Mouse (Mus musculus) heart, postnatal 0 days (tissue): ENCODE measurements around the gene Dzip1. TPM values are rescaled to one million over a fixed set of nuclear protein-coding genes. Genes with fewer than 3 reads are reported as not detected.

ENCODE experiments used
- ATAC-seq: fragments of 200-750 bp; cut with Nextera tagmentation; 2 replicates; pipeline ENCODE4 v1.8.0; 2017; ENCODE audit warnings: low read depth, moderate number of reproducible peaks, moderate library complexity; ENCODE audit not compliant: insufficient read depth
- DNase-seq: peaks from one replicate; pipeline ENCODE4 v3.0.0-alpha.2; 2016; ENCODE audit warnings: low spot score
- H3K27ac ChIP-seq: fragments of 300-500 bp; sonication (generic); 2 replicates; pipeline ENCODE4 v1.5.1; 2014; ENCODE audit warnings: low read depth, mild to moderate bottlenecking
- H3K27me3 ChIP-seq: fragments of 300-500 bp; sonication (generic); 2 replicates; pipeline ENCODE4 v1.6.1; 2014; ENCODE audit warnings: low read length, mixed read lengths; ENCODE audit not compliant: control insufficient read depth, insufficient read depth
- H3K36me3 ChIP-seq: fragments of 300-500 bp; sonication (generic); replicated peaks from 2 replicates; pipeline ENCODE4 v1.6.1; 2014; ENCODE audit warnings: low read length, mixed read lengths; ENCODE audit not compliant: control insufficient read depth, insufficient read depth
- H3K4me1 ChIP-seq: fragments of 300-500 bp; sonication (generic); 2 replicates; pipeline ENCODE4 v1.6.1; 2014; ENCODE audit warnings: antibody characterized with exemption; ENCODE audit not compliant: control insufficient read depth, insufficient read depth
- H3K4me2 ChIP-seq: fragments of 300-500 bp; sonication (generic); 2 replicates; pipeline ENCODE4 v1.6.1; 2014; ENCODE audit warnings: low read depth, mild to moderate bottlenecking, low read length, moderate library complexity
- H3K4me3 ChIP-seq: fragments of 300-500 bp; sonication (generic); 2 replicates; pipeline ENCODE4 v1.5.1; 2014; ENCODE audit warnings: low read depth, low read length
- H3K9ac ChIP-seq: fragments of 300-500 bp; sonication (generic); replicated peaks from 2 replicates; pipeline ENCODE4 v1.6.1; 2014; ENCODE audit warnings: low read depth, low read length, mixed read lengths
- H3K9me3 ChIP-seq: fragments of 300-500 bp; sonication (generic); replicated peaks from 2 replicates; pipeline ENCODE4 v1.6.1; 2016; ENCODE audit warnings: low read length; ENCODE audit not compliant: control insufficient read depth
- CTCF ChIP-seq: IDR thresholded peaks from 2 replicates; pipeline ENCODE4 v1.5.1; 2016; ENCODE audit warnings: antibody characterized with exemption, control low read depth, low read depth
- EP300 ChIP-seq: IDR thresholded peaks from 2 replicates; pipeline ENCODE4 v1.6.1; 2016; ENCODE audit warnings: antibody characterized with exemption, low read depth
- WGBS: fragments of 180-500 bp; shearing (Covaris S2); extraction: QIAGEN DNeasy Blood & Tissue Kit; methylation state at CpG from one replicate; pipeline ENCODE4 v1.1.7; 2014; 5-methylcytosine and 5-hydroxymethylcytosine counted together
- polyA plus RNA-seq: library from polyadenylated mRNA; unstranded; fragments of >200 nt; fragmentation: Nextera tagmentation; extraction: Ambion mirVana; gene quantifications from 2 replicates; pipeline ENCODE4 v1.2.1, GENCODE M21; 2015
- total RNA-seq: library from RNA; depleted of rRNA; stranded (reverse); fragments of >200 nt; gene quantifications from 2 replicates; pipeline ENCODE4 v1.2.3, GENCODE M21; 2014; ENCODE audit warnings: low replicate concordance

Dzip1 gene
- total and polyA plus RNA-seq, 2 experiments from 2014 or later, result 1.2 to 3.4 TPM

DNA sequence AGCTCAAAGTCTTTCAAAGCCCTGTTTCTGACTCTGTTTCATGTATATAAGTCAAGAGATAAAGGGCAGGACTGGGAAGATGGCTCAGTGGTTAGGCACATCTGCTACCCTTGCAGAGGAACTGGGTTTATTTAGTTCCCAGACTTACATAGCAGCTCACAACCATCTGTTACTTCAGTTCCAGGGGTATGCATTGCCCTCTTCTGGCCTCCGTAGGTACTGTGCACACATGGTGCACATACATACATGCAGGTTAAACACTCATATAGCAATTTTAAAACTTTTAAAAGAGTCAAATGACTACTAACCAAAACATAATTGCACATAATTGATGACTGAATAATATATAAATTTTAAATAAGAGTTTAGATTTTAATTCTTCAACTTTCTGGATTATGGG, 24.3 kb downstream of the Dzip1 start:
- no peaks in the 10 kb centered on the region for H3K4me1 ChIP-seq
- H3K4me2 ChIP-seq, result no peak overlapping the region
- 100% methylated on average over 1 of the region's 1 CpGs for WGBS
- no peaks in the 10 kb centered on the region for H3K27me3 ChIP-seq
- TF ChIP-seq EP300 (no peak), CTCF (no peak)
- no peak for ATAC-seq
- no peak for DNase-seq
- no peak overlapping the region for H3K9ac ChIP-seq
- H3K27ac ChIP-seq, result no peak overlapping the region
- H3K9me3 ChIP-seq, result no peaks in the 10 kb centered on the region
- no peak overlapping the region for H3K4me3 ChIP-seq
- no peaks in the 10 kb centered on the region for H3K36me3 ChIP-seq

DNA sequence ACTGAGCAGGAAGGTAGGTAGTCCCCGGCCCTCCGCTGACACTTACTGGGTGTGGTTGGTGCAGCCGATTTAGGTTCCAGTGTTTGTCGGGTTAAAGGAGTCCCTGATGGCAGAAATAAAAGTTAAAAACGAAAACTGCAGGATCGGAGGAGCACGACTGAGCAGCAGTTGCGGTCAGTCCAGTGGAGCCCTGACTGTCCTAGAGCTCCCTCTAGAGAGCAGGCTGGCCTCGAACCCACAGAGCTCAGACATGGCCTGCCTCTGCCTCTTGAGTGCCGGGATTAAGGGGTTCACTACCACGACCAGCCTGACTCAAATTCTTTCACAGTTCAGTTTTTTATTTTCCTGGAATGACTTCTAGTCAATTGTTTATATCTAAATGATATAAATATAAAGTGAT, 25.3 kb downstream of the Dzip1 start:
- no peak overlapping the region for H3K4me2 ChIP-seq
- H3K9me3 ChIP-seq, result no peaks in the 10 kb centered on the region
- no peak overlapping the region for H3K27ac ChIP-seq
- no peak for TF ChIP-seq CTCF
- no peak for TF ChIP-seq EP300
- H3K4me1 ChIP-seq, result no peaks in the 10 kb centered on the region
- H3K36me3 ChIP-seq, result no peaks in the 10 kb centered on the region
- no peak for DNase-seq
- no peak overlapping the region for H3K4me3 ChIP-seq
- 80% methylated on average over 11 of the region's 11 CpGs for WGBS
- H3K27me3 ChIP-seq, result no peaks in the 10 kb centered on the region
- no peak overlapping the region for H3K9ac ChIP-seq
- ATAC-seq, result no peak

DNA sequence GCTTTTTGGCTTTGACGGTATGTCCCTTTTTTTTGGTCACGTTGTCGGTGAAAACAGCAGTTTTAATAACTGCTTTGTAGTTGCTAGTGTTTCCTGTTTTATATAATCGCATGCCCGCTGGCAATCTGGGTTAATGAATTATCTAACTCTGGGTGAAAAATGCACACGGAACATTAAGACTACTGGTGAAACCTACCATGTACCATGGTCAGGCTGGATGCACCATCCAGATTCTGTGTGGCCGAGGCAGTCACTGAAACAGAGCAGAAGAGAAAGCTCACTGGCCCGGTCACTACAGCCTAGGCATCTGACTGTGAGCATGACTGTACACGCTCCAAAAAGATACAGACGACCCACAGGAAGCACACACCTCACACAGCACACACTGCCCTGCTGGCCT, 29.6 kb downstream of the Dzip1 start:
- WGBS, result 88% methylated on average over 10 of the region's 10 CpGs
- Histone ChIP-seq H3K27ac (no peak overlapping the region), H3K4me3 (no peak overlapping the region), H3K4me2 (no peak overlapping the region), H3K4me1 (no peaks in the 10 kb centered on the region), H3K9ac (no peak overlapping the region), H3K36me3 (no peaks in the 10 kb centered on the region), H3K9me3 (no peaks in the 10 kb centered on the region), H3K27me3 (no peaks in the 10 kb centered on the region)
- TF ChIP-seq CTCF (no peak), EP300 (no peak)
- ATAC-seq (no peak), DNase-seq (no peak)

DNA sequence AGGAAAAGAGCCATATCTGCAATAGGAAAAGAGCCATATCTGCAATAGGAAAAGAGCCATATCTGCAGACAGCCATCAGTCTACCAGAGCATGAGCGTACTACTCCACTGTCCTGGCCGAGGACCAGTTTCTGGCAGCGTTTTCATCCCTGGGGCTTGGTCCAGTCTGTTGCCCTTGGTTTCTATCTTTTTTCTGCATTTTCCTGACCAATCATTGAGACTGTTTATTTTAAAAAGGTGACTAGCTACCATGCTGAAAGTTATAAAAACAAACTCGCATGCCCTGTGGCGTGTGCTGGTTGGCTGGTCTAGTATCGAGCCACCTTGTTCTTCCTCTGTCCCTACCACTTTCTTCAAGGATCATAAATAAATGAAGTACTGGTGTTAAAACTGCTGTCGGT, 30.0 kb downstream of the Dzip1 start:
- ATAC-seq (no peak), DNase-seq (no peak)
- no peak overlapping the region for H3K27ac ChIP-seq
- H3K27me3 ChIP-seq, result no peaks in the 10 kb centered on the region
- no peaks in the 10 kb centered on the region for H3K36me3 ChIP-seq
- H3K9ac ChIP-seq, result no peak overlapping the region
- H3K4me3 ChIP-seq, result no peak overlapping the region
- WGBS, result 83% methylated on average over 7 of the region's 7 CpGs
- H3K4me2 ChIP-seq, result no peak overlapping the region
- no peaks in the 10 kb centered on the region for H3K9me3 ChIP-seq
- H3K4me1 ChIP-seq, result no peaks in the 10 kb centered on the region
- no peak for TF ChIP-seq EP300
- TF ChIP-seq CTCF, result no peak

DNA sequence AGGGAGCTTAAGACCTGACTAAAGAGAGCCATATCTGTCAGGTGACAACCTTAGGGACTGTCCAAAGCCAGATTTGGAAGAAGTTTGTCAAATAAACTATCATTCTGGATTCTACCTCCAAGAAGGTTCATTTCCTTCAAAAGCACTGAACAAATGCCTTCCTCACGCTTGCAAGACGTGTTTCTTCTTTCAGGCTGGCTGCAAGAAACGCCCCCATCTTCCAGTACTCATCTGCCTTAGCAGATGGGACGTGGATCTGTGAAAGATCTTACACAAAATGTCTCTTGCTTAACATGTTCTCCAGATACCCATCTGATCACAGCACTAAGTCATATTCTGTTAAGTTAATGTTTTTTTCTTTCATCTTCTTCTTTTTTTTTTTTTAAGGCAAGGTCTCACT, 35.2 kb downstream of the Dzip1 start:
- Histone ChIP-seq H3K36me3 (no peaks in the 10 kb centered on the region), H3K27me3 (no peaks in the 10 kb centered on the region), H3K9ac (no peak overlapping the region), H3K4me3 (no peak overlapping the region), H3K9me3 (no peaks in the 10 kb centered on the region), H3K27ac (no peak overlapping the region), H3K4me2 (no peak overlapping the region), H3K4me1 (no peaks in the 10 kb centered on the region)
- ATAC-seq, result no peak
- no peak for TF ChIP-seq EP300
- TF ChIP-seq CTCF, result no peak
- WGBS, result 85% methylated on average over 4 of the region's 4 CpGs
- DNase-seq, result no peak

DNA sequence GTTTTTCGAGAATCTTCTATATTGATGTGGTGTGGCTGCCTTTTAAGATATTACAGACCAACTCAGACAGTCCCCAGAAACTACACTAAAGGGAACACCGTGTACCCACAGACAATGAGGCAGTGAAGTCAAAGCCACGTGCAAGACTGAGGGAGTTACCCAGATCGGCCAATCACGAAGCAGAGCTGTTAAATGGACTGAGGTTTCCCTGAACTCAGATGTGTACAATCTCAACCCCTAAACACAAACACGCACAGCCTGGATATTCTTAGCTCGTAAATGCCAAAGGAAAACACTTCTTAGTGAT, 41.1 kb downstream of the Dzip1 start:
- Histone ChIP-seq H3K9ac (no peak overlapping the region), H3K27me3 (no peaks in the 10 kb centered on the region), H3K27ac (no peak overlapping the region), H3K9me3 (no peaks in the 10 kb centered on the region), H3K4me2 (no peak overlapping the region), H3K4me1 (no peaks in the 10 kb centered on the region), H3K4me3 (no peak overlapping the region), H3K36me3 (no peaks in the 10 kb centered on the region; the same call in none of the 2 replicates)
- 62% methylated on average over 7 of the region's 7 CpGs for WGBS
- DNase-seq (peak; percentile 29), ATAC-seq (peak; percentile 62; the same call in 1 of the 2 replicates)
- TF ChIP-seq CTCF (no peak), EP300 (no peak)
